Mouse (Mus musculus): ENCODE results near the gene Ercc1. TPM values are rescaled to one million over a fixed set of nuclear protein-coding genes. Genes with fewer than 3 reads are reported as not detected.

The Ercc1 gene
- polyA plus RNA-seq, 1 experiment = 47.5 TPM

Other genes with a start within 250 kb of the Ercc1 start
- 0.13 and 0.40 TPM in 2 replicates for gene Gm4969, start 226.4 kb upstream of the Ercc1 start, polyA plus RNA-seq (2012; rRNA removed)
- gene Fbxo46, start 224.9 kb upstream of the Ercc1 start, polyA plus RNA-seq (2012; rRNA removed) = 7.2 and 7.7 TPM in 2 replicates
- gene Qpctl, start 195.5 kb upstream of the Ercc1 start, polyA plus RNA-seq (2012; rRNA removed) = 11.1 and 13.1 TPM in 2 replicates
- gene Snrpd2, start 195.1 kb upstream of the Ercc1 start, polyA plus RNA-seq (2012; rRNA removed) = 122 and 124 TPM in 2 replicates
- 0.09 and 0.28 TPM in 2 replicates for gene Gipr, start 178.7 kb upstream of the Ercc1 start, polyA plus RNA-seq (2012; rRNA removed)
- 58.3 and 61.8 TPM in 2 replicates for gene Eml2, start 168.4 kb upstream of the Ercc1 start, polyA plus RNA-seq (2012; rRNA removed)
- gene Gpr4, start 132.2 kb upstream of the Ercc1 start, polyA plus RNA-seq (2012; rRNA removed) = 13.5 and 14.3 TPM in 2 replicates
- gene Opa3, start 116.4 kb upstream of the Ercc1 start, polyA plus RNA-seq (2012; rRNA removed) = 18.1 and 19.4 TPM in 2 replicates
- gene Vasp, start 73.0 kb upstream of the Ercc1 start, polyA plus RNA-seq (2012; rRNA removed) = 133 and 146 TPM in 2 replicates
- 0.04 and 0.29 TPM in 2 replicates for gene Ppm1n, start 64.7 kb upstream of the Ercc1 start, polyA plus RNA-seq (2012; rRNA removed)
- 36.2 and 45.7 TPM in 2 replicates for gene Rtn2, start 62.2 kb upstream of the Ercc1 start, polyA plus RNA-seq (2012; rRNA removed)
- gene Fosb, start 34.7 kb upstream of the Ercc1 start, polyA plus RNA-seq (2012; rRNA removed) = 1.5 and 2.6 TPM in 2 replicates
- 8.9 and 9.8 TPM in 2 replicates for gene Cd3eap, start 14.7 kb downstream of the Ercc1 start, polyA plus RNA-seq (2012; rRNA removed)
- 16.5 and 19.6 TPM in 2 replicates for gene Ppp1r13l, start 15.0 kb downstream of the Ercc1 start, polyA plus RNA-seq (2012; rRNA removed)
- 23.8 and 24.5 TPM in 2 replicates for gene Ercc2, start 37.2 kb downstream of the Ercc1 start, polyA plus RNA-seq (2012; rRNA removed)
- 6.5 and 7.9 TPM in 2 replicates for gene Klc3, start 59.3 kb downstream of the Ercc1 start, polyA plus RNA-seq (2012; rRNA removed)
- gene Ckm, start 60.0 kb downstream of the Ercc1 start, polyA plus RNA-seq (2012; rRNA removed) = 417 and 477 TPM in 2 replicates
- 13.3 and 19.4 TPM in 2 replicates for gene Mark4, start 114.0 kb downstream of the Ercc1 start, polyA plus RNA-seq (2012; rRNA removed)
- 8.4 and 10.2 TPM in 2 replicates for gene Exoc3l2, start 118.6 kb downstream of the Ercc1 start, polyA plus RNA-seq (2012; rRNA removed)
- gene Bloc1s3, start 163.6 kb downstream of the Ercc1 start, polyA plus RNA-seq (2012; rRNA removed) = 6.6 and 7.4 TPM in 2 replicates
- gene Trappc6a, start 163.6 kb downstream of the Ercc1 start, polyA plus RNA-seq (2012; rRNA removed) = 58.7 and 77.3 TPM in 2 replicates
- 1.5 and 1.6 TPM in 2 replicates for gene Nkpd1, start 173.1 kb downstream of the Ercc1 start, polyA plus RNA-seq (2012; rRNA removed)
- gene Ppp1r37, start 218.3 kb downstream of the Ercc1 start, polyA plus RNA-seq (2012; rRNA removed) = 61.4 and 64.8 TPM in 2 replicates
- 6.2 and 7.0 TPM in 2 replicates for gene Zfp296, start 232.5 kb downstream of the Ercc1 start, polyA plus RNA-seq (2012; rRNA removed)
- gene Gemin7, start 232.8 kb downstream of the Ercc1 start, polyA plus RNA-seq (2012; rRNA removed) = 69.0 TPM in 2 replicates